Mouse (Mus musculus): ENCODE data around the gene Rnf123. TPM values are rescaled to one million over a fixed set of nuclear protein-coding genes. Genes with fewer than 3 reads are reported as not detected.

Rnf123 gene
- polyA plus RNA-seq (2015; fragmentation: Nextera tagmentation; extraction: Ambion mirVana) = 45.4 and 49.0 TPM in 2 replicates

- Histone ChIP-seq H3K4me3 (peak within 1 kb of the TSS; percentile 8; the same call in 1 of the 2 replicates), H3K9ac (replicated peaks) (no peak within 1 kb of the TSS), H3K9me3 (no peaks in the 10 kb centered on the region), H3K4me1 (peaks cover 16% of the 10 kb centered on the region), H3K4me2 (replicated peaks) (no peak within 1 kb of the TSS), H3K36me3 (peaks cover 31% of the 10 kb centered on the region), H3K27ac (replicated peaks) (no peak within 1 kb of the TSS), H3K27me3 (peaks cover 34% of the 10 kb centered on the region)
- 32% methylated on average over 12 of the region's 12 CpGs for WGBS
- ATAC-seq (replicated peaks) = no peak
Observed at GRCm38 (mm10) chr9:108082988-108083431, at the start of gene Rnf123. Gene Rnf123, minus strand, starts transcription at chr9:108083346.

- no peak overlapping the region for H3K4me2 ChIP-seq (replicated peaks)
- H3K27ac ChIP-seq (replicated peaks) = no peak overlapping the region
- 96% methylated on average over 3 of the region's 3 CpGs for WGBS
- no peaks in the 10 kb centered on the region for H3K9me3 ChIP-seq
- no peak overlapping the region for H3K4me3 ChIP-seq
- H3K4me1 ChIP-seq = no peaks in the 10 kb centered on the region
- H3K36me3 ChIP-seq = no peaks in the 10 kb centered on the region; the same call in 1 of the 2 replicates
- ATAC-seq (replicated peaks) = no peak
- no peaks in the 10 kb centered on the region for H3K27me3 ChIP-seq
- no peak overlapping the region for H3K9ac ChIP-seq (replicated peaks)
Observed at GRCm38 (mm10) chr9:108132373-108132772, 49.2 kb upstream of the Rnf123 start.

- Histone ChIP-seq H3K4me1 (no peaks in the 10 kb centered on the region), H3K27me3 (no peaks in the 10 kb centered on the region), H3K36me3 (no peaks in the 10 kb centered on the region), H3K27ac (replicated peaks) (no peak overlapping the region), H3K4me2 (replicated peaks) (no peak overlapping the region), H3K4me3 (no peak overlapping the region), H3K9ac (replicated peaks) (no peak overlapping the region), H3K9me3 (no peaks in the 10 kb centered on the region)
- ATAC-seq (replicated peaks) = no peak
- 90% methylated on average over 5 of the region's 5 CpGs for WGBS
Observed at GRCm38 (mm10) chr9:108131502-108131901, 48.4 kb upstream of the Rnf123 start.

GRCm38 (mm10) chr9:108129042-108129948 lies 46.1 kb upstream of the Rnf123 start:
- Histone ChIP-seq H3K9me3 (no peaks in the 10 kb centered on the region), H3K36me3 (peaks cover 9% of the 10 kb centered on the region; the same call in 1 of the 2 replicates), H3K4me2 (replicated peaks) (no peak overlapping the region), H3K4me1 (no peaks in the 10 kb centered on the region), H3K27me3 (no peaks in the 10 kb centered on the region), H3K9ac (replicated peaks) (no peak overlapping the region), H3K27ac (replicated peaks) (no peak overlapping the region), H3K4me3 (no peak overlapping the region)
- 84% methylated on average over 13 of the region's 13 CpGs for WGBS
- no peak for ATAC-seq (replicated peaks)

GRCm38 (mm10) chr9:108128248-108128647 lies 45.1 kb upstream of the Rnf123 start:
- no peak overlapping the region for H3K4me3 ChIP-seq
- H3K27me3 ChIP-seq = no peaks in the 10 kb centered on the region
- WGBS = 88% methylated on average over 11 of the region's 11 CpGs
- no peaks in the 10 kb centered on the region for H3K4me1 ChIP-seq
- no peaks in the 10 kb centered on the region for H3K9me3 ChIP-seq
- no peak overlapping the region for H3K9ac ChIP-seq (replicated peaks)
- no peak overlapping the region for H3K4me2 ChIP-seq (replicated peaks)
- no peak overlapping the region for H3K27ac ChIP-seq (replicated peaks)
- no peak for ATAC-seq (replicated peaks)
- H3K36me3 ChIP-seq = peaks cover 9% of the 10 kb centered on the region; the same call in 1 of the 2 replicates

GRCm38 (mm10) chr9:108126436-108127180 lies 43.5 kb upstream of the Rnf123 start:
- Histone ChIP-seq H3K27ac (replicated peaks) (no peak overlapping the region), H3K4me2 (replicated peaks) (no peak overlapping the region), H3K4me3 (no peak overlapping the region), H3K36me3 (peaks cover 9% of the 10 kb centered on the region; the same call in 1 of the 2 replicates), H3K9me3 (no peaks in the 10 kb centered on the region), H3K4me1 (no peaks in the 10 kb centered on the region), H3K27me3 (no peaks in the 10 kb centered on the region), H3K9ac (replicated peaks) (no peak overlapping the region)
- 87% methylated on average over 17 of the region's 17 CpGs for WGBS
- no peak for ATAC-seq (replicated peaks)

- no peaks in the 10 kb centered on the region for H3K4me1 ChIP-seq
- 75% methylated on average over 8 of the region's 8 CpGs for WGBS
- H3K9ac ChIP-seq (replicated peaks) = no peak overlapping the region
- H3K9me3 ChIP-seq = no peaks in the 10 kb centered on the region
- no peak overlapping the region for H3K4me3 ChIP-seq
- ATAC-seq (replicated peaks) = no peak
- no peaks in the 10 kb centered on the region for H3K27me3 ChIP-seq
- peaks cover 9% of the 10 kb centered on the region; the same call in 1 of the 2 replicates for H3K36me3 ChIP-seq
- no peak overlapping the region for H3K4me2 ChIP-seq (replicated peaks)
- H3K27ac ChIP-seq (replicated peaks) = no peak overlapping the region
Observed at GRCm38 (mm10) chr9:108125731-108126130, 42.6 kb upstream of the Rnf123 start.

- no peaks in the 10 kb centered on the region for H3K9me3 ChIP-seq
- no peaks in the 10 kb centered on the region for H3K27me3 ChIP-seq
- H3K4me2 ChIP-seq (replicated peaks) = no peak overlapping the region
- H3K27ac ChIP-seq (replicated peaks) = no peak overlapping the region
- ATAC-seq (replicated peaks) = no peak
- H3K4me3 ChIP-seq = no peak overlapping the region
- H3K4me1 ChIP-seq = no peaks in the 10 kb centered on the region
- peaks cover 9% of the 10 kb centered on the region; the same call in 1 of the 2 replicates for H3K36me3 ChIP-seq
- H3K9ac ChIP-seq (replicated peaks) = no peak overlapping the region
- WGBS = 86% methylated on average over 4 of the region's 4 CpGs
Observed at GRCm38 (mm10) chr9:108123916-108124315, 40.8 kb upstream of the Rnf123 start.

GRCm38 (mm10) chr9:108121170-108121969 lies 38.2 kb upstream of the Rnf123 start:
- Histone ChIP-seq H3K27me3 (no peaks in the 10 kb centered on the region), H3K27ac (replicated peaks) (no peak overlapping the region), H3K4me3 (no peak overlapping the region), H3K36me3 (peaks cover 15% of the 10 kb centered on the region; the same call in 1 of the 2 replicates), H3K9ac (replicated peaks) (no peak overlapping the region), H3K4me1 (no peaks in the 10 kb centered on the region), H3K4me2 (replicated peaks) (no peak overlapping the region), H3K9me3 (no peaks in the 10 kb centered on the region)
- WGBS = 86% methylated on average over 10 of the region's 10 CpGs
- no peak for ATAC-seq (replicated peaks)

- Histone ChIP-seq H3K9me3 (no peaks in the 10 kb centered on the region), H3K27me3 (no peaks in the 10 kb centered on the region), H3K4me2 (replicated peaks) (no peak overlapping the region), H3K27ac (replicated peaks) (no peak overlapping the region), H3K4me3 (no peak overlapping the region), H3K9ac (replicated peaks) (no peak overlapping the region), H3K36me3 (peaks cover 14% of the 10 kb centered on the region), H3K4me1 (no peaks in the 10 kb centered on the region)
- WGBS = 92% methylated on average over 8 of the region's 8 CpGs
- no peak for ATAC-seq (replicated peaks)
Observed at GRCm38 (mm10) chr9:108120671-108121070, 37.5 kb upstream of the Rnf123 start.

- Histone ChIP-seq H3K36me3 (peaks cover 16% of the 10 kb centered on the region), H3K27me3 (no peaks in the 10 kb centered on the region), H3K27ac (replicated peaks) (no peak overlapping the region), H3K4me1 (no peaks in the 10 kb centered on the region), H3K9me3 (no peaks in the 10 kb centered on the region), H3K4me3 (no peak overlapping the region), H3K9ac (replicated peaks) (no peak overlapping the region), H3K4me2 (replicated peaks) (no peak overlapping the region)
- no peak for ATAC-seq (replicated peaks)
- 51% methylated on average over 11 of the region's 11 CpGs for WGBS
Observed at GRCm38 (mm10) chr9:108119891-108120411, 36.8 kb upstream of the Rnf123 start.

All from forebrain, embryonic 15.5 days (tissue).